Mouse (Mus musculus) left cerebral cortex, adult 9 months (tissue): ENCODE measurements at regions not wholly inside any gene's neighbourhood (a gene's known extent, or its start where the extent isn't known, plus 50 kb on each side); places are given as distances from the start of the nearest gene placed in this dataset.
"Not testable (repeated sequence)": the region's sequence is repeated elsewhere in the genome, so short reads cannot be mapped to it uniquely, and the experiment has no call there.

ENCODE experiments used
- DNase-seq, 2 experiments: peaks; one replicate each; pipeline ENCODE4 v3.0.0; 2022; ENCODE audit warnings: low spot score in 2 of 2

GRCm38 (mm10) chr10:14875216-14875615 is 157.2 kb upstream of the Gje1 start:
- no peak for DNase-seq

GRCm38 (mm10) chr10:14861241-14861640 is 143.2 kb upstream of the Gje1 start:
- DNase-seq, result no peak

- DNase-seq, result no peak
Measured at GRCm38 (mm10) chr10:14860126-14860638, 142.2 kb upstream of the Gje1 start.

DNA sequence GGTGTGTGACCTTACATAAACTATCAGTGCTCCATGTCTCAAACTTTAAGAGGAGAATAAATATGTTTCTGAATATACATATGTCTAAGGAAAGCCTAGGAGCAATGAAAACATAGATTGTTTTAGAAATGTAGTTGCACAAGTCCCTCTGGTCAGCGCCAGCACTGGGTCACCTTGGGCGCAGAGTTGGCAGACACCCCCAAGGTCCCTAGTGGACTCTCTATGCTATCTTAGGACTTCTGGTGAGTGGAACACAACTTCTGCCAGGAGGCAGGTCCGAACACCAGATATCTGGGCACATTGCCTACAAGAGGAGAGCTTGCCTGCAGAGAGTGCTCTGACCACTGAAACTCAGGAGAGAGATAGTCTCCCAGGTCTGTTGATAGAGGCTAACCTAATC is 128.6 kb upstream of the Gje1 start:
- not testable (repeated sequence) for DNase-seq

- DNase-seq, result peak in 1 of 2 experiments; percentile 5
Measured at GRCm38 (mm10) chr10:14845058-14845457, 127.0 kb upstream of the Gje1 start.
